Mouse (Mus musculus) heart, embryonic 16.5 days (tissue): ENCODE data around the gene Esyt2. TPM values are rescaled to one million over a fixed set of nuclear protein-coding genes. Genes with fewer than 3 reads are reported as not detected.

Source experiments
- ATAC-seq: fragments of 200-750 bp; cut with Nextera tagmentation; replicated peaks from 2 replicates; pipeline ENCODE4 v1.8.0; 2017; ENCODE audit warnings: moderate number of reproducible peaks; ENCODE audit not compliant: insufficient read depth, low FRiP score; ENCODE audit errors: extremely low read depth
- H3K27ac ChIP-seq: fragments of 300-500 bp; sonication (generic); 2 replicates; pipeline ENCODE4 v1.5.1; 2014; ENCODE audit warnings: mild to moderate bottlenecking, low read length, control low read depth, moderate library complexity
- H3K27me3 ChIP-seq: fragments of 300-500 bp; sonication (generic); 2 replicates; pipeline ENCODE4 v1.6.1; 2014; ENCODE audit warnings: low read length, mixed read lengths; ENCODE audit not compliant: control insufficient read depth, insufficient read depth
- H3K36me3 ChIP-seq: fragments of 300-500 bp; sonication (generic); 2 replicates; pipeline ENCODE4 v1.6.1; 2014; ENCODE audit not compliant: control insufficient read depth, insufficient read depth
- H3K4me1 ChIP-seq: fragments of 300-500 bp; sonication (generic); 2 replicates; pipeline ENCODE4 v1.6.1; 2014; ENCODE audit warnings: low read length, mixed read lengths; ENCODE audit not compliant: control insufficient read depth, insufficient read depth
- H3K4me2 ChIP-seq: fragments of 300-500 bp; sonication (generic); 2 replicates; pipeline ENCODE4 v1.6.1; 2014; ENCODE audit warnings: low read depth, mild to moderate bottlenecking, control low read depth, low read length
- H3K4me3 ChIP-seq: fragments of 300-500 bp; sonication (generic); 2 replicates; pipeline ENCODE4 v1.5.1; 2014; ENCODE audit warnings: mild to moderate bottlenecking, control low read depth, low read length
- H3K9ac ChIP-seq: fragments of 300-500 bp; sonication (generic); 2 replicates; pipeline ENCODE4 v1.6.1; 2014; ENCODE audit warnings: low read length, control low read depth
- H3K9me3 ChIP-seq: fragments of 300-500 bp; sonication (generic); replicated peaks from 2 replicates; pipeline ENCODE4 v1.6.1; 2016; ENCODE audit warnings: low read length; ENCODE audit not compliant: control insufficient read depth
- WGBS: fragments of 180-500 bp; shearing (Covaris S2); extraction: QIAGEN DNeasy Blood & Tissue Kit; methylation state at CpG from one replicate; pipeline ENCODE4 v1.1.7; 2014; 5-methylcytosine and 5-hydroxymethylcytosine counted together
- polyA plus RNA-seq: library from polyadenylated mRNA; unstranded; fragments of >200 nt; fragmentation: Nextera tagmentation; extraction: Ambion mirVana; gene quantifications from 2 replicates; pipeline ENCODE4 v1.2.1, GENCODE M21; 2015

Esyt2 gene
- 11.7 TPM in 2 replicates for polyA plus RNA-seq

- H3K9ac ChIP-seq = peak within 1 kb of the TSS; percentile 99
- peak within 1 kb of the TSS; percentile 94 for H3K4me2 ChIP-seq
- H3K4me3 ChIP-seq = peak within 1 kb of the TSS; percentile 98
- H3K36me3 ChIP-seq = no peaks in the 10 kb centered on the region
- WGBS = under 1% methylated on average over 68 of the region's 68 CpGs
- peak within 1 kb of the TSS; percentile 99 for H3K27ac ChIP-seq
- ATAC-seq = peak; percentile 94
- H3K4me1 ChIP-seq = peaks cover 5% of the 10 kb centered on the region; the same call in 1 of the 2 replicates
- H3K9me3 ChIP-seq = no peaks in the 10 kb centered on the region
- no peaks in the 10 kb centered on the region for H3K27me3 ChIP-seq
Measured at GRCm38 (mm10) chr12:116280653-116281364, at the start of gene Esyt2. TSS of gene Esyt2 (plus strand) at chr12:116281196.

- H3K4me1 ChIP-seq = no peaks in the 10 kb centered on the region
- H3K4me2 ChIP-seq = peak overlapping the region; percentile 32
- H3K27me3 ChIP-seq = no peaks in the 10 kb centered on the region
- no peaks in the 10 kb centered on the region for H3K9me3 ChIP-seq
- no peak overlapping the region for H3K27ac ChIP-seq
- peak; percentile 45; the same call in 1 of the 2 replicates for ATAC-seq
- no peak overlapping the region for H3K4me3 ChIP-seq
- H3K9ac ChIP-seq = no peak overlapping the region
- no peaks in the 10 kb centered on the region for H3K36me3 ChIP-seq
- WGBS = 33% methylated on average over 12 of the region's 12 CpGs
Measured at GRCm38 (mm10) chr12:116231612-116232011, 49.4 kb upstream of the Esyt2 start.

GRCm38 (mm10) chr12:116232061-116232460 is 48.9 kb upstream of the Esyt2 start:
- no peak overlapping the region for H3K27ac ChIP-seq
- 59% methylated on average over 1 of the region's 1 CpGs for WGBS
- no peak for ATAC-seq

GRCm38 (mm10) chr12:116235356-116235755 is 45.6 kb upstream of the Esyt2 start:
- 61% methylated on average over 4 of the region's 4 CpGs for WGBS
- no peaks in the 10 kb centered on the region for H3K27me3 ChIP-seq
- no peaks in the 10 kb centered on the region for H3K4me1 ChIP-seq
- no peak for ATAC-seq
- H3K4me2 ChIP-seq = no peak overlapping the region
- no peaks in the 10 kb centered on the region for H3K9me3 ChIP-seq
- no peaks in the 10 kb centered on the region for H3K36me3 ChIP-seq
- H3K9ac ChIP-seq = no peak overlapping the region
- no peak overlapping the region for H3K4me3 ChIP-seq
- H3K27ac ChIP-seq = no peak overlapping the region

More at GRCm38 (mm10) chr12:116232061-116232460, 48.9 kb upstream of the Esyt2 start:
- H3K4me3 ChIP-seq = no peak overlapping the region
- no peaks in the 10 kb centered on the region for H3K9me3 ChIP-seq
- H3K4me1 ChIP-seq = no peaks in the 10 kb centered on the region
- H3K4me2 ChIP-seq = no peak overlapping the region
- H3K36me3 ChIP-seq = no peaks in the 10 kb centered on the region
- H3K9ac ChIP-seq = no peak overlapping the region
- no peaks in the 10 kb centered on the region for H3K27me3 ChIP-seq

- H3K27me3 ChIP-seq = no peaks in the 10 kb centered on the region
Measured at GRCm38 (mm10) chr12:116236658-116237057, 44.3 kb upstream of the Esyt2 start.

GRCm38 (mm10) chr12:116238370-116238769 is 42.6 kb upstream of the Esyt2 start:
- Histone ChIP-seq H3K27ac (no peak overlapping the region), H3K4me2 (no peak overlapping the region), H3K36me3 (no peaks in the 10 kb centered on the region), H3K27me3 (no peaks in the 10 kb centered on the region), H3K9ac (no peak overlapping the region), H3K4me3 (no peak overlapping the region), H3K4me1 (no peaks in the 10 kb centered on the region), H3K9me3 (no peaks in the 10 kb centered on the region)
- ATAC-seq = no peak

More at GRCm38 (mm10) chr12:116236658-116237057, 44.3 kb upstream of the Esyt2 start:
- Histone ChIP-seq H3K36me3 (no peaks in the 10 kb centered on the region), H3K9me3 (no peaks in the 10 kb centered on the region), H3K4me1 (no peaks in the 10 kb centered on the region), H3K27ac (no peak overlapping the region), H3K4me3 (no peak overlapping the region), H3K4me2 (no peak overlapping the region), H3K9ac (no peak overlapping the region)
- no peak for ATAC-seq
- WGBS = 66% methylated on average over 3 of the region's 3 CpGs

GRCm38 (mm10) chr12:116238803-116239202 is 42.2 kb upstream of the Esyt2 start:
- ATAC-seq = no peak
- Histone ChIP-seq H3K9ac (no peak overlapping the region), H3K9me3 (no peaks in the 10 kb centered on the region), H3K4me2 (no peak overlapping the region), H3K27ac (no peak overlapping the region), H3K36me3 (no peaks in the 10 kb centered on the region), H3K4me1 (no peaks in the 10 kb centered on the region), H3K27me3 (no peaks in the 10 kb centered on the region), H3K4me3 (no peak overlapping the region)
- WGBS = 72% methylated on average over 3 of the region's 3 CpGs

- Histone ChIP-seq H3K4me3 (no peak overlapping the region), H3K27ac (no peak overlapping the region), H3K9ac (no peak overlapping the region), H3K9me3 (no peaks in the 10 kb centered on the region), H3K4me1 (no peaks in the 10 kb centered on the region), H3K4me2 (no peak overlapping the region), H3K36me3 (no peaks in the 10 kb centered on the region), H3K27me3 (no peaks in the 10 kb centered on the region)
- no peak for ATAC-seq
- 68% methylated on average over 1 of the region's 1 CpGs for WGBS
Measured at GRCm38 (mm10) chr12:116244601-116245000, 36.4 kb upstream of the Esyt2 start.

GRCm38 (mm10) chr12:116254652-116255051 is 26.3 kb upstream of the Esyt2 start:
- 29% methylated on average over 8 of the region's 8 CpGs for WGBS
- Histone ChIP-seq H3K27ac (no peak overlapping the region), H3K36me3 (no peaks in the 10 kb centered on the region), H3K9ac (no peak overlapping the region), H3K4me2 (no peak overlapping the region), H3K27me3 (no peaks in the 10 kb centered on the region), H3K4me1 (no peaks in the 10 kb centered on the region), H3K4me3 (no peak overlapping the region), H3K9me3 (no peaks in the 10 kb centered on the region)
- no peak for ATAC-seq
